Mouse (Mus musculus) heart, adult 11 months (tissue): Measurements from ENCODE around the gene Tshz2.
"Not testable (repeated sequence)": the region's sequence is repeated elsewhere in the genome, so short reads cannot be mapped to it uniquely, and the experiment has no call there.

Experiments used
- DNase-seq: peaks from one replicate; pipeline ENCODE4 v3.0.0; 2022

The Tshz2 gene

DNA sequence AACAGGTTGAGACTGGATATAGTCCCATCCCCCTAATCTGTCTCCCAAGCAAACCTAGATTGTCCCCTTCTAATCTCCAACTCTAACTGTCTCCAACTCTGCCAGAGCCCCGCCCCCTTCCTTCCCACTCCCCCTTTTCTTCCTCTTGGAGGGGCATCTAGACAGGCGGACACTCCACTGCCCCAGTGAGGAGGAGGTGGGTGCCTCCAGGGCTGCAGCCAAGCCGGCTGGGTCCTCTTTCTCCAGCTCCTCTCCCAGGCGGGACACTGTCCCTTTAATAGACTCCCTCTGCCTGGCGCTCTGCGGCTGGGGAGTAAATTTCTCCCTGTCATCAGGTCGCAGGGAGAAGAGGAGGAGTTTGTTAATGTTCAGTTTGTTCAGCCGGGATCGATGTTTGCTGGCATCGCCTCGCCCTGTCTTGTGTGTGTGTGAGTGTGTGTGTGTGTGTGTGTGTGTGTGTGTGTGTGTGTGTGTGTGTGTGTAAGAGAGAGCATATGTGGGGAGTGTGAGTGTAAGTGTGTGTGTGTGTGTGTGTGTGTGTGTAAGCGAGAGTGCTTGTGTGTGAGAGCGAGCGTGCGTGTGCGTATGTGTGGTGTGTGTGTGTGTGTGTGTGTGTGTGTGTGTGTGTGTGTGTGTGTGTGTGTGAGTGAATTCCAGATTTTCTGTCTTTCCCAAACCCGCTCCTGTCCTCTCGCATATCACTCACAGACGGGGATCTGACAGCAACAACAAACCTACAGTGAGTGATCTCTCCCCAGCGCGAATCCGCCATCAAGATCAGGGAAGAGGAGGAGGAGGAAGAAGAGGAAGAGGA is at the start of gene Tshz2:
Gene Tshz2 (plus strand): TSS at position 676 of the 814 bp plus-strand sequence.
- peak; percentile 98 for DNase-seq

DNA sequence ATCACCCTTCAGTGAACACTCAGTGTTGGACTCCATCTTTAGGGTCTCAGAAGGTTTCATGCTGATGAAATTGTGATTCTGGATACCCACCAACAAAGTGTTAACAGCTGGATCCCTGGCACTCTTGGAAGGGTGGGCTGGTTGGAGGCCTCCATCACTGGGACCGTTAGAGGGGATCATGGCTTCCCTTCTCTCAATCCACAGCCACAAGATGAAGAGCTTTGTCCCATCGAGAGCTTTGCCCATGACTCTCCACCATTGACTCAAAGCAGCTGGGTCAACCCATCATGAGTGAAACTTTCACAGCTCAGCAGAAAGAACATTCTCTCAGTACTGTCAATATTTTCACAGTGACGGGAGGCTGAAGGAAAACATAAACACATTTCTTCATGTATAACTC is 49.3 kb upstream of the Tshz2 start:
- DNase-seq: peak; percentile 62

DNA sequence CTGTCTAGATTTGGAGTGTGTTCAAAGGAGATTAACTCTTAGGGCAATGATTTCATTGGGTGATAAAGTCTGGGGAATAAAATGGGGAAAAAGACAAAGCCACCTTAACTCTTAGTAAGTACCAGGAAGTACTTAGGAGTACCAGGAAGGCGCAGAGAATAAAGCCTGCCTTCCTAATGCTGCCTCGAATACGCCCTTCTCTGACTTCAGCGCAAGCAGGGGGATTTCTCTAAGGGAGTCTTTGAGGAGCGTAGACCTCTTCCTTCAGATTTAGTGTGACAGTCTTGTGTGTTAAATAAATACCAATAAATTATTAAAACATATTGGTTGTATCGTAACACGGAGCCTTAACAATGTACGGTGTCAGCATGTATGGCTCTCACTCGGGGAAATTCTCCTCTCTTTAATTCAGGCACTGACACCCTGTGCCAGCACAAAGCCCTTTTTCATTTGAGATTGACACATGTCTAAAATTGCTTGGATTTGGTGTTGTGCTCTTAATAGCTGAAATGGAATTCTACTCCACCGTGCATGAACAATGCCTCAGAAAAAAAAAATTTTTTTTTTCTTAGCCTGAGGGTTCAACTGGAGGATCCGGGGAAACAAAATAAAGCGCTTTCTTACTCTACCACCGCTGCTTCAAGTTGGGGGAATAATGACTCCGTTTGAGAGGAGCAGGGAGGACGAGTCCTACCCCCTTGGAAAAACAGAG is 47.9 kb upstream of the Tshz2 start:
- DNase-seq: no peak

DNA sequence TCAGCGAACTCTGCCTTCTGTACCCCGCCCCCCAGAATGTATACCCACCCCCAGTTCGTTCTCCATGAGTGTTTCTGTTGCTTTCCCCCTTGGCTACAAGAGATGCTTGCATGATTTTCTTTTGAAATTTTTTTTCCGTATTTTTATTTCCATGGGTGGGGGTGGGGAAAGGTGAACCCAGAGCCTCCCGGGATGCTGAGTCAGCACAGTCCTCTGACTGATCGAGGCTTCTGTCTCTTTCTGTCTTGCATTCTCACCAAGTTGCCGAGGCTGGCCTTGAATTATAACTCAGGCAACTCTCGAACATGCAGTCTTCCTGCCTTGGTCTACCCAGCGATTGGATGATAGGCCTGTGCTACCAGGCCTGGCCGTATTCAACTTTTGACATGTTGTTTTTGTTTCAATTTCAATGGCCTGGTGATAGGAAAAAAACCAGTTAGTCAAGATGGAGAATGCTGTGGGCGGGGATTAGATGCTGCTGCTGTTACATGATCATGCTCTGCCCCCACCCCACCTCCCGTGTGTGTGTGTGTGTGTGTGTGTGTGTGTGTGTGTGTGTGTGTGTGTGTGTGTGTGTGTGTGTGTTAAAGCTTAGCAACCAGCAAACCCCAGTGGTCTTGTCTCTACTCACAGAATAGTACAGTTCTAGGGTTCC is 47.1 kb upstream of the Tshz2 start:
- DNase-seq: no peak

DNA sequence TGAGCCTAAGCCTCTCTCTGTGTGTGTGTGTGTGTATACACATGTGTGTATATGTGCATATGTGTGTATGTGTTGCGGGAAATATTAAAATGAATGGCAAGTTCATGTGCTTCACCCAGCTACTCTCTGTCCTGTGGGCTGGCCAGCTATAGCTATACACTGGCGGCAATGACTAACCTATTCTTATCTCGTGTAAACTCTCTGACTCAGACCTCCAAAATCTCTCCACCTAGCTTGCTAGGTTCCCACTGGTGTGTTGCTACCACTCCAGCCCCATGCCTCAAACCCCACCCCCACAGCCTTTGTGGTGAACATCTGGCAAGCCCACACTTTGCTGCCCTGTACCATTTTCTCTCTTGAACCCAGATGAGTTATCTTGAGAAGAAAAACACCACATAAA is 46.1 kb upstream of the Tshz2 start:
- DNase-seq: no peak

DNA sequence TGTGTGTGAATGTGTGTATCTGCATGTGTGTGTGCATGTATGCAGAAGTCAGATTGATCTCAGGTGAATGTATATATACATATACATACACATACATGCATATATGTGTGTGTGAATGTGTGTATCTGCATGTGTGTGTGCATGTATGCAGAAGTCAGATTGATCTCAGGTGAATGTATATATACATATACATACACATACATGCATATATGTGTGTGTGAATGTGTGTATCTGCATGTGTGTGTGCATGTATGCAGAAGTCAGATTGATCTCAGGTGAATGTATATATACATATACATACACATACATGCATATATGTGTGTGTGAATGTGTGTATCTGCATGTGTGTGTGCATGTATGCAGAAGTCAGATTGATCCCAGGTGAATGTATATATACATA is 45.2 kb upstream of the Tshz2 start, which contains the start of gene Gm11011:
Gene Gm11011 (minus strand): TSS at position 101 of the 400 bp plus-strand sequence.
- not testable (repeated sequence) for DNase-seq

DNA sequence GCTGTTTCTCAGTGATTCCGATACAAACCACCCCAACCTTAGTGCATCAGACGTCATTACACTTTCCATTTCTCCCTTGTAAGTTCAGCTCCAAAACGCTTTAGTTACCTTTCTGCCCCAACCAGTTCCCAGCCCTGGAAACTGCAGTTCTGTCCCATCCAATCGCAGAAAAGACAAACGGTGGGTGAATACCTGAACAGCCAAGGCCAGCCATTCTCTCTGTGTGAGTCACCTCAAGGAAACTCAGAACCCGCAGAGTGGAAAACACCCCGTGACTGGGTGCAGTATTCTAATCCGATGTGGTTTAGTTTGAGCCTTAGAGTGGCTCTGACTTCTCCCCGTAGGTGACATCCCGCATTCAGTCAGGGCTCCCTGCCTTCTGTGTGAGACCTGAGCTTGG is 43.1 kb upstream of the Tshz2 start:
- no peak for DNase-seq

DNA sequence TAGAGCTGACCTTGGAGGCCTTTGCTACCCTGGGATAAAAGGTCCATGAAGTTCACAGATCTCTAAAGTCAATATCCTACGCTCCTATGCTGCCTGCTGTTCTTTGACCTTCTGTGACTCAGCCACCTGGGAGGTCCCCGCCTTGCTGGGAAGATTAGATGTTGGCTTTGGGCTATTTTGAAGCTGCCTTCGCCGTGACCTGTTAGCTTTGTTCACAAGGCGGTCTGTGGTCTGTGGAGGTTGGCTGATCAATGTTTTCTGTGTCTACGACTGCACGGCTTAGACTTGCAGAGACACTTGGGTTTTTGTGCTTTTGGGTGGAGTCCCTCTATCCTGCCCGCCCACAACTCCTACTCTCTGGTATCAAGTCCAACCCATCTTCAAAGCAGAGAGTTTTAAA is 42.4 kb upstream of the Tshz2 start:
- DNase-seq: no peak

DNA sequence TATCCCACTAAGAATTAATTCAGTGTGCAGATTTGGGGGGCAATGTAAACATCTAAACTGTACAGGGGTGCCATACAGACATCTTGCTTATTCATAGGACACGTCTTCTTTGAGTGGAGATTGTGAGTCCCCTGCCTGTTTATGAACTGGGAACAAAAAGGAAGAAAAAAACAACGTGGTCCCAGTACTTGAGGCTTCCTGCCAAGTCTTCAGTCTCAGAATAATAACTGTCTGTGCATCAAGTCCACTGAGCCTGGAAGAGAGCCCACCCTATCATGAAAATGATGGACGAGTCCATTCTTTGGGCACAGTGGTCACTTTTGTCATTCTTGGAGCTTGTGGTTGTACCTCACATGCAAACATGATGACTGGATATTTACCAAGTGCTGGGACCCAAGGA is 39.1 kb upstream of the Tshz2 start:
- DNase-seq: no peak

DNA sequence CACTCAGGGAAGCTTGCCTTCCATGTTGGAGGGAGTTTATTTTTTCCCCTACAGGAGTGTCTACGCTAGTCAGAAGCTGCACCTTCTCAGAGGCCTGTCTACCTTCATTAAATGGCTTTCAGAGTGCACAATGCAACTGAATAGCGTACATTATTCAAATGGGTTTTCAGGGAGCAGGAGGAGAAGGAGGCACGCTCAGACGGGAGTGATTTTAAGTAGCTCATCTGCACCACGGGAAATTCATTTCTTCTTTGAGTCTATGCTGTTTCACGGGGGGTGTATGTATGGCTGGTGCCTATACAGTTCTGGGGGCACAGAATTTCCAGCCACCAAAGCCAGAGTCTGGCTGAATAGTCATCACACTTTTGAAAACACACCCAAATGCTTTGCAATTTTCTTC is 35.5 kb upstream of the Tshz2 start:
- DNase-seq: no peak

DNA sequence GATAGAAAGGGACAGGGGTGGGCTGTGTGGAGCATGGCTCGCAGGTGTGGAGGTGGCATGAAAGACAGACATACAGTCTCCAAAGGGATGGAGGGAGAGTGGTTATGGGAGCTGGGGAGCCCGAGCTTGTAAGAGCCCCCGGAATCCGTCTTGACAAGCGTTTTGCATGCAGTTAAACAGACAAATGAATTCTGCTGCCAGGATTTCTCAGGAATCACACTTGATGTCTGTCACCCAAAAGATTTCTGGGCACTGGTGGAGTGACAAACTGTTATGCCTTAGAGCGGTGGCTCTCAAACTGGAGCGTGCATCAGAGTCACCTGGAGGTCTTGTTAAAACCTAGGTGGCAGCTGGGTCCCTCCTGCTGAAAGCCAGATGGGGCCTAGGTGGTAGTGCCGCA is 34.8 kb upstream of the Tshz2 start:
- no peak for DNase-seq

DNA sequence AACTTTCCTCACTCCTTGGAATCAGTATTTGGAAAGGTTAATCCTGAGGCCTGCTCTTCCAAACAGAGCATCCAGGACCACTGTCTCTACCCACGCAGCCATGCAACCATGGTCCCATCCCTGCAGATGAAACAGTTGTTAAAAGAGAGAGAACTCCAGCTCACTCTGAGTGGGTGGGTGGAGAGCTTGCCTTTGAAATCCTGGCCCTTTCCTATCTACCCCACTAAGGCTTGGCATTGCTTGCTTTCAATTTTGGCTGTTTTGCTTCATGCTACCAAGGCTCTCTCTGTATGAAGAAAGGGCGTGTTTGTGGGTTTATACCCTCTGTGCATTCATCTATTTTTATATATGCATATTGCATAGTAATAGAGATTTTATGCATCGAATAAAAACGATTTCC is 33.2 kb upstream of the Tshz2 start:
- DNase-seq: no peak

DNA sequence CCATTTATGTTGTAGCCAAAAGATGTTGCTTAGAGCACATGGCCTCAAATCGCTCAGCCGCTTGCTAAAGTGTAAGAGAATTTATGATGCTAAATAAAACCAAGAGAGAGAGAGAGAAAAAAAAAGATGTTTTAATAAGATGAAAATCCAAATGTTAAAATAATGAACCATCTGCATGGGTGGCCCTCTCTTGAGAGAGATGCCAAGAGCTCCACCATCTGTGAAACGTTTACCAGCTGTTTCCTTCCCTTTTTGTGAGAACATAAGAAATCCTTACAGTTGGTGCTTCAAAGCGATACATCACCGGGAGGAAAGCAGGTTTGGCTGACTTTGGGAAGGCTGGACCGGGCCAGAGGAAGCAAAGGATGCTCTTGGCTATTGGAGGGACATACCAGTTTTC is 32.6 kb upstream of the Tshz2 start:
- no peak for DNase-seq

DNA sequence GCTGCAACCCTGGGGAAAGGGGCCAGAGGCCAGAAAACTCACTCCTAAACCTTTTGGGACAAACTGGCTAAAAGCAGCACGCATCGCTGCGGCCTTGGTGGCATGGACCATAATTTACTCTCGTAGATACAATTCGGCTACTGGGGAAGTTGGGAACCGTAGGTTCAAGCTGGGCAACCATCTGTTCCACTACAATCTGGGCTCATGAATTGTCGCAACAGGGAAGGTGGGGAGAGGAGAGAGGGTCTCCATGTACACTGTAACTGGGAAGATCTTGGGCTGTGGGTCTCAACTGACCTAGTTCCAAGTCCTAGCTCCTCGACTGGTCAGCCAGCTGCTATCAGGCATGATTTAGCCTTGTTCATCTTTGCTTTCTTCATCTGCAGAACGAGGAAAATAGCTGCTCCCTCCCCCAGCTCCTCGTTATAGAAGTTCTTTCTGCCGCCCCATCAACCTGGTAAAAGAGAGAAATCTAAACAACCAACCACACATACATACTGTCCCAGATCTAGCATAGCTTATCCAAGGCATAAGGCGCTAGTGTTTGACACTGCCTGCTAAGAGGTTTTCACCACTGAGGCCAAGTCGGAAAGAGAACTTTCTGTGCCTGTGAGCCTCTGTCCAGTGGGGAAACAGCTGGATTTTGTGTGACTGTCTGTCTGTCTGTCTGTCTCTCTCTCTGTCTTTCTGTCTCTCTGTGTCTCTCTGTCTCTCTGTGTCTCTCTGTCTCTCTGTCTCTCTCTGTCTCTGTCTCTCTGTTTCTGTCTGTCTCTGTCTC is 25.7 kb upstream of the Tshz2 start:
- DNase-seq: no peak

DNA sequence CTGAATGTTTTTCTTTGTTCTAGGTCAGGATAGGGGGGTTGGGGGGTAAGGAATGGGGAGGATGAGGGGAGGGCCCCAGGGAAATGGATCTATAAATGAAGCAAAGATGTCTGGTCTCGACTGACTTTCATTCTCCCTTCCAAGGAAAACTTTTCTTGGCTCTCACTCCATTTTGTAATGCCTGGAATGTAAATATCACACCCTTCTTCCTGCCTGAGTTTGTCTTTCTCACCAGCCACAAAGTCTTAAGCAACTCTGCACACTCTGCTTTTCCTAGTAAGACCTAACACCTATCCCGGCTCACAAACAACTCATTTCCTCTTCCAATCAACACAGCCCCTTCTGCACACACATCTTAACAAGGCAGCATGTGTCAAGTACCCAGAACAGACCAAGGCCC is 25.0 kb upstream of the Tshz2 start:
- no peak for DNase-seq

DNA sequence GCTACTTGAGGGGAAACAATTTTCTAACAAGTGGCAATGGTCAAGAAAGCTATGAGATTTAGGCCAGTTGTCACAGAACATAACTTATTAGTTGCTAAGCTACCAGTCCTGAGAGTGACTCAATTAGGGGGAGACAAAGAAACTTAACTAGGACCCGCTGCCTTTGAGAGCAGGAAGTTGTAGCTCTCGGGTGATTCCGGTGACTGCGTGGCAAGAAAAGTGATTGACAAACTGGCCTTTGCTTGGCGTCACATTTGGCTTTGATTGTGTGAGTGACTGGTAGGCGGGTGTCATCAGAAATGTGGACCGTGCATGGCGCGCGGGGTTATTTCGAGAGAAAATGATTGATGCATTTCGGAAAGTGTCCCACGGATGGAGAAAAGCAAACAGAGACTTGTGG is 22.9 kb upstream of the Tshz2 start:
- DNase-seq: no peak

DNA sequence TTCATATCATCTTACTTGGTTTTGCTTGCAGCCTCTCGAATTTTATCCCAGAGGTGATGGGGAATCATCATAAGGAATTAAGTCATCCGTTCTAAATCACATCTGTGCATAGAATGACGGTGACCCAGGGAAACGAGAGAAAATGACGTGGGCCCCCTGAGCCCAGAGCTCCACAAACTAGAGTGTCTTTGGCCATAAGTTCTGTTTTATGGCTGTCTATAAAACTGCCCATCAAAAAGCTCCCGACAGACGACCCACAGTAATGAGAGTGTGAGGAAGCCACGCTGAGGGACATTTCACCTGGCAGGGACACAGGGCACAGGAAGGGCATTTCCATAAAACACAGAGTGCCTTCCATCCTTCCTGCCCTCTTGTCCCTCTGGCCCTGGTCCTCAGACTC is 21.9 kb upstream of the Tshz2 start:
- no peak for DNase-seq

DNA sequence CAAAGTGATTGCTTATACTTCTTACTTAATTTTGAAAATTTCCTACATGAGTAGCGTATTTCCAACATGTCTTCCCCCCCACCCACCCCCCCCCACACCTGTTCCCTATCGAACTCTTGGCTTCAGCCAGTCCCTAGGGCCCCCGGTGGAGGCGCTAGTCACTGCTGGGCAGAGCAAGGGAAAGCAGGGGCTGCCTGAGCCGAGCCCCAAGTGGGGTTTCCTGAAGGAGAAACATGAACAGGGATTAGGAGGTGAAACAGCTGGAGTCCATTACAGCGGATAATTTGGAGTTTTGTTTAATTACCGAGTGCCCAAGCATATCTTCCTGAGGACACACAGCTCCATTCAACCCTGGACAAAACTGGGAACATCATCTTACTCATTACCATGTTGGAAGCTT is 21.3 kb upstream of the Tshz2 start:
- DNase-seq: no peak

DNA sequence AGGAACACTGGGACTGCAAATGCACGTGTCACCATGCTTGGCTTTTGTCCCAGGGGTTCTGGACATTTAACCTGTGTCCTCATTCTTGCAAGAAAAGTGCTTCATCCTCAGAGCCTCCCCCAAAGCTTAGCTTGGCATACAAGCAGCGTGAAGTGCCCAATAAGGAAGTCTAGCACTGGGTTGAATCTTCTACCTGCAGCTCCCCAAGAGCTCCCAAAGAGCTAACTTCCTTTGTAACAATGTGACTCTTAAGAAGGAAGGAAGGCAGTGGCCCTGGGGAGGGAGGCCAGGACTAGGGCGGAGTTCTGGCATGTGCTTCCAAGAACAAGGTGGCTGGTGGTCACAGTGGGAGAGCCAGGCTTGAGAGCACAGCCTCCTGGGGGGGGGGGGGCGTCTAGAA is 18.1 kb upstream of the Tshz2 start:
- DNase-seq: no peak

DNA sequence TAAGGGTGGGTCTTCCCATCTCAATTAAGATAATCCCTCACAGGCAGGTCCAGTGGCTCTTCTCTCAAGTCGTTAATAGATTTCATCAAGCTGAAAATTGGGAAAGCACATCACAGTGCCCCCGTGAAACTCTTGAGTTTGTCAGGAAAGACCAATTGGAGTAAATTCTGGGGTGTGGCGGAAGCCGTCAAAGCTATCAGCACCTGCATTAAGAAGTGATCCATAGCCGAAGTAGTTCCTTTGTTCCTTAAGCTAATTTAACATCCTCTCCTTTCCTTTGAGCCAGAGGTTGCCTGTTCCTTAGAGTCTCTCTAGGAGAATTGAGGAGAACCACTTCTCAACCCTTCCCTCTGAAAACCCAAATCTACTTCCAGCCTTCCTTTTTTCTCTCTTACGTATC is 16.8 kb upstream of the Tshz2 start:
- DNase-seq: no peak

DNA sequence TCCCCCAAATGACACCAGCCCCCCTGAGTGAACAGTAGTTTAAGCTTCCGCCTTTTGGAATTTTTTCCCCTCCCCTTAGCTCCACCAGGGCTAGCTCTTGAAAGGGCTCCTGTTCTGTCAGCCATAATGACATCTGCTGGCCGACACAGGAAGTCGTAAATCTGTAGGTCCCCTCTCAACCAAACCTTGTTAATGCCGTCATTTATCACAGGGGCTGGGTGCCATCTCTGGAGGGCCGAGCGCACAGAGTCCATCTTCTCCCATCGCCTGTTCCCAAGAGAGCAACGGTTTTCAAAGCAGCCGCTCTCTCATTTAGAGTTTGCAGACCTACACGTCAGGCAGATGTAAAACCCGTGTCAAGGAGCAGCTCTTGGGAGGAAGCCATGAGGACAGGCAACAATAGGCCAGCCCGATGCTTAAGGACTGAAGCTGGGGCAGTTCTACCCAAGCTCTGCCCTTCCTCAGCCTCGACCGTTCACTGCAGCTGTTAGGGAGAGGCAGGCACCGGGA is 11.6 kb upstream of the Tshz2 start:
- no peak for DNase-seq

DNA sequence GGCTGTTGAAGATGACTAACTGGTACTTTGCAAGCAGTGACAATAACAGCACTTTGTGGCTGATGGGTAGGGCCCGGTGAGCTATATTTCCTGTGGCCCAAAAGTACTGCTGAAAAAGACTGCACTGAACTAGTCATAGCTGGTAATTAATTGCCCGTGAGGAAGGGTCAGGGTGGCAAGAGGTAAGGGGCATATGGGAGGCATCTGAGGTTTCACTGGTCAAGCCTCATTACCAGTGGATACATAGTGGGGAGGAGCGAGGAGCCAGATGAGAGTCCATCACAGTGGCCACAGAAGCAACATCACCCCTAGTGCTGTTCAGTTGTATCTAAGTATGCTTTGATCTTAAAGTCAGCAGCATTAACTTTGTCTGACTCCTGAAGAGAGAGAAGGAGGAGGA is 2.7 kb upstream of the Tshz2 start:
- no peak for DNase-seq
